Mouse (Mus musculus): ENCODE results near the gene Gm2897. TPM values are rescaled to one million over a fixed set of nuclear protein-coding genes. Genes with fewer than 3 reads are reported as not detected.
A peak's percentile ranks its signal among the peaks of the same experiment; 100 is the strongest.
"Not testable (repeated sequence)": the region's sequence is repeated elsewhere in the genome, so short reads cannot be mapped to it uniquely, and the experiment has no call there.

The Gm2897 gene
- 4.6 and 5.6 TPM in 2 replicates for polyA plus RNA-seq (2016; fragmentation: Nextera tagmentation; extraction: Ambion mirVana)

DNA sequence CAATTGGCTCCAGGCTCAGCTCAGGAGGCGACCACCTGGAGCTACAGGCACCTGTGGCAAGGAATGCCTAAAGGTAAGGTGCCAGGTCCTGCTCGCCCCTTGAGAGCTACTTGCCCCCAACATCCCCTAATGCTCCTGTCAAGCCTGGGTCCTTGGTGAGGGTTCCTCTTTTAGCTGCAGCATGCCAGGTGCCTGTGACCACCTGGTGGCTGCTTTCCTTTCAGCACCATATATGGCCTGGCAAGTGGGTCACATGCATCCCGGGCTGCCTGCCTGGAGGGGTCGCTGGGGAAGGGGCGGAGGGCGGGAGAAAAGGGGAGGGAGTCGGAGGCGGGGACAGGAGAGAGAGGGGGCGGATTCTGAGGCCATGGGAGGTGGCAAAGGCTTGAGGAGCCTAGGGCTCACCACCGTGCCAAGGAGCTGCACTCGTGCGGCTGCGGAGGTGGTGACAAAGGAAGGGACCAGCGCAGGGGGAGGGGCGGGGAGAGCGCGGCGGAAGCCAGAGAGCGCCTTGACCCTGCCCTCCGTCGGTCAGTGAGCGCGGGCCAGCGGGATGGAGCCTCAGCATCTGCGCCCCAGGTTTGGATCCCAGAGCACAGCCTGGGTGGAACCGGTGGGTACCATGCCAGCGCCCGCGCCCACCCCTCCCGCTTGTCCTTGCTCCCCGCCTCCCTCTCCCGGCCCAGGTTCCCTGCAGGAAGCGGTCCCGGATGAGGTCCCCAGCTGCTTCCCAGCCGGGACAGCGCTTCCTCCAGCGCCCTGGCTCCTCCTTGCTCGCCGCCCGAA is at the start of gene Gm2897:
Gene Gm2897 (plus strand): TSS at position 559 of the 786 bp plus-strand sequence.
- Histone ChIP-seq H3K27ac (peak within 1 kb of the TSS; percentile 64), H3K4me3 (peak within 1 kb of the TSS; percentile 58)
- H3K9me3 ChIP-seq; H3K4me1 ChIP-seq; H3K36me3 ChIP-seq; H3K27me3 ChIP-seq (ENCODE audit: insufficient read depth, poor library complexity, severe bottlenecking): not testable (repeated sequence)
- 3% methylated on average over 33 of the region's 40 CpGs for WGBS
- DNase-seq (ENCODE audit: low spot score): peak; percentile 76

DNA sequence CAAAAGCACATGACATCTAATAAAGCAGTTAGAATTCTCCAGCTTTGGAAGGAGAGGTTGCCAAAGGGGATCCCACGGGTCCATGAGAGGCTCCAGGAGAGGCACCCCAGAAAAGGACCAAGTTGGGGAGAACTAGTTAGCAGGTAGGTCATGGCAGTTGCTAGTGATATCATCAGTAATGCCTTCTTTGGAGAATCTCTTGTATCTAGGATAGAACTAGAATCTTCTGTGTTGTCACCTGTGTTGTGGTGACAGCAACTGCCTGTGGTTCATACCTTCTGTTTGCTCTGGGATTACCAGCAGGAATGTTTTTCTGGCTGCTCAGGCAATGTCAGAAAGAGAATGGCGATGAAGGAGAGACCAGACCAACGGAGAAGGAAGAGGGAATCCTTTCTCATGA is 19.4 kb upstream of the Gm2897 start, which contains the start of gene Gm2888:
Gene Gm2888 (plus strand): TSS at position 301 of the 400 bp plus-strand sequence.
- H3K36me3 ChIP-seq; DNase-seq (ENCODE audit: low spot score); H3K4me3 ChIP-seq; H3K27ac ChIP-seq; H3K4me1 ChIP-seq; H3K27me3 ChIP-seq (ENCODE audit: insufficient read depth, poor library complexity, severe bottlenecking); H3K9me3 ChIP-seq: not testable (repeated sequence)
- WGBS: 66% methylated on average over 3 of the region's 3 CpGs

DNA sequence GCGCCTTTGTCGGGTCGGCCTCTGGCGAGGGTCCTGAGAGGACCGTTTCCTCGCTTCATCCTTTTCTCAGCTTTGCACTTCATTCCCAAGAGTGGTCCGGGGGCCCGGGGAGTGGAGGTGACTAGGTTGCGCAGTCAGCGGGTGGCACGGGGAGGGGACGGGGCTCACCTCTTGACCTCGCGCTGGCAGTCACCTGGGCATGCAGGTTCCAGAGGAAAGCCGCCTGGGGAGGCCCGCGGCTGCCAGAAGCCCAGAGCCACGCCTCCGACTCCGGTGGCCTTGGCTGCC is 372 bp downstream of the Gm2897 start:
- H3K4me1 ChIP-seq; H3K9me3 ChIP-seq; H3K36me3 ChIP-seq; H3K27me3 ChIP-seq (ENCODE audit: insufficient read depth, poor library complexity, severe bottlenecking): not testable (repeated sequence)
- DNase-seq (ENCODE audit: low spot score): peak; percentile 62
- WGBS: 3% methylated on average over 17 of the region's 20 CpGs
- peak overlapping the region; percentile 58 for H3K4me3 ChIP-seq
- peak overlapping the region; percentile 64; the same call in 1 of the 2 replicates for H3K27ac ChIP-seq

- not testable (repeated sequence) for DNase-seq (ENCODE audit: low spot score); H3K27ac ChIP-seq; H3K4me1 ChIP-seq; H3K36me3 ChIP-seq; H3K27me3 ChIP-seq (ENCODE audit: insufficient read depth, poor library complexity, severe bottlenecking); H3K4me3 ChIP-seq; H3K9me3 ChIP-seq
- 13% methylated on average over 7 of the region's 8 CpGs for WGBS
Observed at GRCm38 (mm10) chr14:3050087-3050486, 1.0 kb downstream of the Gm2897 start.

- H3K4me3 ChIP-seq; H3K36me3 ChIP-seq; H3K27ac ChIP-seq; H3K9me3 ChIP-seq; DNase-seq (ENCODE audit: low spot score); H3K4me1 ChIP-seq; H3K27me3 ChIP-seq (ENCODE audit: insufficient read depth, poor library complexity, severe bottlenecking): not testable (repeated sequence)
- 90% methylated on average over 19 of the region's 25 CpGs for WGBS
Observed at GRCm38 (mm10) chr14:3116051-3116450, 67.0 kb downstream of the Gm2897 start.

Other genes starting within 250 kb of the Gm2897 start
- gene Gm2888, start 19.3 kb upstream of the Gm2897 start, polyA plus RNA-seq (2016; fragmentation: Nextera tagmentation; extraction: Ambion mirVana): not detected in 2 replicates
- gene Gm10340, start 84.7 kb downstream of the Gm2897 start, polyA plus RNA-seq (2016; fragmentation: Nextera tagmentation; extraction: Ambion mirVana): not detected in 2 replicates
- 0.17 and 0.39 TPM in 2 replicates for gene Gm5795, start 139.0 kb downstream of the Gm2897 start, polyA plus RNA-seq (2016; fragmentation: Nextera tagmentation; extraction: Ambion mirVana)
- gene D830030K20Rik, start 159.2 kb downstream of the Gm2897 start, polyA plus RNA-seq (2016; fragmentation: Nextera tagmentation; extraction: Ambion mirVana): 45.8 and 49.8 TPM in 2 replicates

Data from heart, embryonic 10.5 days (tissue).